Mouse (Mus musculus) E14TG2a.4 (cell line): ENCODE data around the gene Map4.

ENCODE experiments used
- CTCF ChIP-seq: conservative IDR thresholded peaks from 2 replicates; pipeline ENCODE4 v1.5.1; 2014; ENCODE audit warnings: low read length
- NANOG ChIP-seq: IDR thresholded peaks from 2 replicates; pipeline ENCODE4 v1.6.1; 2014; ENCODE audit warnings: borderline replicate concordance, low read length, mixed read lengths
- POU5F1 ChIP-seq: IDR thresholded peaks from 2 replicates; pipeline ENCODE4 v1.6.1; 2014; ENCODE audit warnings: low read length, borderline replicate concordance

- no peak for TF ChIP-seq CTCF
- TF ChIP-seq NANOG: no peak
- no peak for TF ChIP-seq POU5F1
Measured at GRCm38 (mm10) chr9:109895593-109895992, 35.7 kb upstream of the Map4 start.
